Mouse (Mus musculus) 3134 (cell line): ENCODE results near the gene Tmem246.

ENCODE experiments used
- DNase-seq: peaks from one replicate; pipeline ENCODE4 v3.0.0-alpha.2; 2011; ENCODE audit warnings: low spot score; ENCODE audit not compliant: insufficient read length; ENCODE audit errors: extremely low read depth

Gene Tmem246

DNA sequence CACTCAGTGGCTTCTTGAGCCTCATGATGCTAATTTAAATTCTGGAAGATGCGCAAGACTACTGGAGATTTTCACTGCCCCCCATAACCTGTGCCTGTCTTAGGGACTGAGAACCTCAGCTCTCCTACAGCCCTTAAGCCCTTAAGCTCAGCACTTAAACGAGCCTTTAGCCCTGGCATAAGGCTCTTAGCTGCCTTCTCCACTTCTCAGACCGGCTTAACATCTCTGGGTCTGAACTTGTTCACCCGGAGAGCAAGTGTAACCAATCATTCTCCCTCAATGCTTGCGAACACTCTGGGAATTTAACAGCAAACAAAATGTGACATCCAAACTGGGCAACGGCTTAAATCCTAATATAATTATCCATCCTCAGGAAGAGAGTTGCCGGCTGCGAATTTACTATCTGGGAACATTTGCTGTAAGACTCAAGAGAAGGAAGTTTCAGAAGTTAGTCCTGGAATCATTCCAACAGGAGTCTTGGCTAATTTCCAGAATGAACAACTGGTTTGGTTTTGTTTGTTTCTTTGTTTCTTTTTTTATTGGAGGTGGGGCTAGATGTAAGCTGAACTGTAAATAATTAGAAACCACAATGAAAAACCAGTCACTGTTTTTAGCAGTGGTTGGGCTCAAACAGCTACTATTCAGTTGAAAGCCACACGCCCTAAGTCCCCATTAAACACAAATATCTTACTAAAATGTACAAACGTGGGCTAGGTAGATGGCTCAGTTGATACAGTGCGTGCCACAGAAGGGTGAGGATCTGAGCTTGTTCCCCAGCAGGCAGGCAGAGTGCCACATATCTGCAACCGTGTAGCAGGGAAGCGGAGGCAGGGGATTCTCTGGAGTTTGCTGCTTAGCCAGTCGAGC is 13.5 kb downstream of the Tmem246 start:
- no peak for DNase-seq

DNA sequence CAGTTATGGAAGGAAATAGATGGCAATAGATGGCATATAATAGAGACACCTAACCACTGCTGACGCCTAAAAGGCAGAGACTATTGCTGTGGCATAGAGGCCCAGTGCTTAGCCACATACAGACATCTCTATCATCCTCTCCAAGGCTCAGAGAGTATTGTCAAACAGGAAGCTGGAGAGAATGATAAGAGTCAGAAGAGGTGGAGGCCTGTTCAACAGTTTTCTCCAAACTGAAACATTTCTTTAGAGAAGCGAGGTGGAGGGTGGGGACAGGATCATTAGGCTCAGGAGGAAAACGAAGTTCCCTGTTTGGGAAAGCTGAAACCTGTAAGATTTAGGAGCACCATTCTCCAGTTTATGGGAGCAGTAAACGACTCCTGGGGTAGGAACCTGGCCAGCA is 16.4 kb downstream of the Tmem246 start:
- DNase-seq, result no peak

DNA sequence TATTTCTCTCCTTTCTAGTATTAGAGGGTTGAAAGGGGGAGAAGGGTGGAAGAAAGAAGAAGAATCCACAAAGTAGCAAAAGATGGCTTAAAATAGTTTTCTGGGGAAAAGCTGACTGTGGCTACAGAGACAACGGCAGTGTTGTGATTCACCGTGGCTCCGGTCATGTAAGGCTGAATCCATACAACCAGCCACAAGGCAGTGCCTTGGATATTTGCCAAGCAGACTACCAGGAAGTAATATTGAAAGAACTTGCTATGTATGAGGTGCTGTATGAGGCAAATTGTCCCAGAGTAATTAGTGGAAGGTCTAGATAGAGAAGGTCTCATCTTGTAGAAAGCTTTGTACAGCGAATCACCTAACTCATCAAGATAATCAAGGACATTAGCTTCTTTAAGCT is 25.5 kb downstream of the Tmem246 start:
- DNase-seq, result no peak

DNA sequence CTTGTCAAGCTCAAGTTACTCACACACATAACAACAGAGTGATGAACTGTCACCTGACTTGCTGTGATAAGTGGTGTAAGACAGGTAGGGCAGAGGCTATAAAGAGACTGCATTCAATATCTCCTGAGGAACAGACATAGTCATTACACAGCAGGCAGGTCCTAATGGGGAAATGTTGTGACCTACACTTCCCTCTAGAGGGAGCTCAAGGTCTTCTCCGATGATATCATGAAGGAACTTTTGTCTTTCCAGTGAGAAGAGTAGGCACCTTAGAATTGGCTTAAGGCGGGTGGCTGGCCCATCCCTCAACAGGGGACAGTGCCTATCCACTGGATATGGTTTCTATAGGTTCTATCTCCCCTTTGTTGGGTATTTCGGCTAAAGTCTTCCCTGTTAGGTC is 30.1 kb downstream of the Tmem246 start:
- DNase-seq, result no peak

DNA sequence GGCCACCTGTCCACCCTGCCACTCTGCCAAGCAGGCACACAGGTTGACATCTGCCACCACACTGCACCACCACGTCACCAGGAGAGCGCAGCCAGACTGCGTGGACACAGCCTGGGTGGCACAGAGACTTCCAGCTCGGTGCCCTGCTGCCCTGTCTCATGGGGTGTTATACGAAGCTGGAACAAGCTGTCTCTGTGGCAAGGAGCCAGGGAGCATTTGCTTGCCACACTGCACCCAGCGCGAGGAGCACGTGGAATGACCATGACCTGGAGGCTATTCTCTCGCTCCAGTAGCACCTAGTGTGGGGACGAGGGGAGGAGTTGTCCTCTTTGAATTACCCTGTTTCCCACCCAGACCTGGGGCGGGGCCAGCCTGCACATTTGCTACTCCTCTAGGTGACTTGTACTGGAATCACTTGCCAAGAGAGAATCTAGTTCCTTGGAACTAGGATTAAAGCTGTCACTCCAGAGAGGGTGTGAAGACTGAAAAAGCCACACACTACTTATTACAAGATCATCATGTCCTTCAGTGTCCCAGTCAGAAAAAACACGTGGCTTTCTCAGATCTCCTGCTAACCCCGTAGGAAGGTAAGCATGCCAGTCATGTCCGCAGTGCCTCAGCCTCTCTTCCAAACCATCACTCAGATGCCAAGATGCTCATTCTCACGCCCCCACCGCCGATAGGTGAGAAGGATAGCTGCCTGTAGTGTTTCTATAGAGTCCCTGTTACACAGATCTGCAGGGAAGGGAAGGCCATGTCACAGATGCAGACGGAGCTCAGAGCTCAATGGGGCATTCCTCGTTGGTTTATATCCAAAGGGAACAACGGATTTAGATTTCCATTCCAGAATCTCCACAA is 37.5 kb downstream of the Tmem246 start:
- peak; percentile 16 for DNase-seq

DNA sequence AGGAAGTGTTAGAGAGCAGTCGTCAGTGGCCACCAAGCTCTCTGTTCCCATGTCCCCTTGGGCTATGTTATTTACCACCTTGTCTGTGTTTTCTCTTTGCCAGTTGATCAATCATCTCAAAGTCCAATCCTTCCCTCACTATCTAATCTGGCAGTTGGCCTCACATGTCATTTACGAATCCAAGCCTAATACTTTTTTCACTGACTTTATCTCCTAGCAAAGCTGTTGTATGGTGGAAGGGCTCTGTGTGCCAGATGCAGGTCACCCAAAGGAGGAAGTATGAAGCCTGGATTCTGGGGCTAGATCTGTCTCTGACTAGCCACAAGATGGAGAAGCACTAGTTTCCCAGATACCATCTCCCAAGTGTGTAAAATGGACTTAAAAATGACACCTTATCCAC is 39.5 kb downstream of the Tmem246 start:
- DNase-seq, result no peak

DNA sequence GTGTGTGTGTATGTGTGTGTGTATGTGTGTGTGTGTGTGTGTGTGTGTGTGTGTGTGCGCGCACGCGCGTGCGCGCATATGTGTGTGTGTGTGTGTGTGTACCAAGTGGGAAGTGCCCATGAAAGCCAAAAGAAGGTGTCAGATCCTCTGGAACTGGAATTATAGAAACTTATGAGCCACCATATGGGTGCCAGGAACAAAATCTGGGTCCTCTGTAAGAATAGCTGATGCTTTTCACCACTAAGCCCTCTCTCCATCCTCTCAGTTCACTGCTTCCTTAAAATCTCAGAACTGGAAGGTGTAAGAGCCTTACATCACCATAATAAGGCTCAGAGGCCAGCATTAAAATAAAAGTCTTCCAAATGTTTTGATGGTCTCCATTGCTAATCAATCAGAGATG is 40.3 kb downstream of the Tmem246 start:
- DNase-seq, result no peak

DNA sequence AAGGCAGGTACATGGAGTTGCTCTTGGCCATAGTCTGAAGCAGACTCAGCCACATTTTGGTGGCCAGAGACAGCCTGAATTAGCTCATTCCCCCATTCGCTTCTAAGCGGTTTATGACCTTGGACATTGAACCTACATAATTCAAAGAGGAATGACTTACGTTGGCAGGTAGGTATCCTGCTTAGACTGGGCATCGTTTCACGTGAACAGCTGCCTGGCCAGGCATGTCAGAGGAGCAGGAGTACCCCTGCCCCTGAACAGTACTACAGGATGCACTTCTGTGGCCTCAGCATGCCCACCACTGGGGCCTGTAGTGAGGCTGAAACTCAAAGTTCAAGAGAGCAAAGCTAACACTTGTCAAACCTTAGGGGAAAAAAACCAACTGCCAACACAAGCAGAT is 44.3 kb downstream of the Tmem246 start:
- no peak for DNase-seq

DNA sequence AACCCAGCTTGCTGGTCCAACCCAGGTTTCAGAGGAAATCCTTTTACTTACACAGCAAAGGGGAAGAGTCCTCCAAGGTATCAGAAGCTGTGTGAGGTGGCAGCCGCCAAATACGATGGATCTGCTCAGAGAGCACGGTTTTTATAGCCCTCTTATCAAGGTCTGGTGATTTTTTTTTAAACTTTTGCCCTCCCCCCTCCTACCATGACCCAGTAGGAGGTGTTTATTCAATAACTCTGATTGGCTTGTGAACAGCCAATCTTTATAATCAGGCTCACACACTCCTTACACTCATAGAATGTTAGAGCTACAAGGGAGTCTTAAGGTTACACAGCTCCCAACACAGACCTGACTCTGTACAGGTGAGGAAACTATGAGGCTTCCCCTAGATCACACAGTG is 48.3 kb downstream of the Tmem246 start, which contains the start of gene Aldob:
Aldob (minus strand) TSS at position 164 of the 400 bp plus-strand sequence.
- DNase-seq, result no peak

DNA sequence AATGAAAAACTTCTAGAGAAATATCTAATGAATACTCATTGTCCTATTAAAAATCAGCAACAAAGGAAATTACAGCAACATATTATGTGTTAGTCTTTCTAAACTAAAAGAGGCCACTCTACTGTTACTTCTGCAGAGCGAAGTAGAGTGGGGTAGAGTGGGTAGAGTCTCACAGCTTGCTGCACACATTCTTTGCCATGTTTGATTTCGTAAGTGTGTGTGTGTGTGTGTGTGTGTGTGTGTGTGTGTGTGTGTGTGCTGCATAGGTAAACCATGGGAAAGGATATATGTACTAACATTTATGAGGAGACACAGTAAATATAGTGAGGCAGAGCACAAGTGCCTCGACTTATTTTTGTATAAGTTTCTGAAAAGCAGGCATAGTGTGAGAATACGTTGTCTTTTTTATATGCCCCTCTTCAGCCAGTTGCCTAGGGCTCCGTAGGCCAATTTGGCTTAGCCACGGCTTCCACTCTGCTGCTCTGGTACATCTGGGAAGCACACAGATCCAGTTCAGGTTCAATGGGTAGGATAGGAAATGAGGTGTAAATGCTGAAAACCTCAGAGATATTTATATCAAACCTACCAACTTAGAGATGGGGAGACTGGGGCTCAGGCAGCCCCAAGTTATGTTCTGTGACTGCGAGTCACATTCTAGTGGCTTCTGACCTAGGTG is 50.0 kb downstream of the Tmem246 start:
- DNase-seq, result no peak

DNA sequence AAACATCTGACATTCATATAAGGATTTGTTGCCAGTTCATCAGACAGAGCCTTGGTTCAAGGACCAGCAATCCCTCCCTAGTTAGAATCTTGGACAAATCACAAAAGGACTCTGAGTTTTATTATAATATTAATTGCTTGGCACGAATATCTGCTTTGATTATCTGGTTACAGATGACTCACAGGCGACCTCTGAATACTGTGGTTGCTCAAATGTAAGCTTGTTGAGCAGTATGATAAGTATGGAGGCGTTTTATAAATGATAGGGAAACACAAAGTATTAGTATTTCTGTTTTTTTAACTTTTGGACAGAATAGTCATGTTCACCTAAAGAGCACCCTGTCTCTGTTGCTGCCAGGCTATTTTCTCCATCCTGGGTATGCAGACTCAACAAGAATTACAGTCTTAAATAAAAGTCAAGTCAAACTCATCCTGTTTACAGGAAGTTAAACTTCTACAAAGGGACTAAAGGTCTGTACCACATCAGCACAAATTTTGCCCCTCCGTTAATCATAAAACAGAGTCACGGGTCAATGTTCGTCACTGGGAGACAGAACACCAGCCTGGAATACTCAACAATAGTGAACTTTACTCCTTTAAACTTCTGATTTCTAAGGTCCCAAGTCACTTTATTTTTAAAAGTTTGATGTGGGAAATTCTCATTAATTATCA is 50.7 kb downstream of the Tmem246 start:
- no peak for DNase-seq

DNA sequence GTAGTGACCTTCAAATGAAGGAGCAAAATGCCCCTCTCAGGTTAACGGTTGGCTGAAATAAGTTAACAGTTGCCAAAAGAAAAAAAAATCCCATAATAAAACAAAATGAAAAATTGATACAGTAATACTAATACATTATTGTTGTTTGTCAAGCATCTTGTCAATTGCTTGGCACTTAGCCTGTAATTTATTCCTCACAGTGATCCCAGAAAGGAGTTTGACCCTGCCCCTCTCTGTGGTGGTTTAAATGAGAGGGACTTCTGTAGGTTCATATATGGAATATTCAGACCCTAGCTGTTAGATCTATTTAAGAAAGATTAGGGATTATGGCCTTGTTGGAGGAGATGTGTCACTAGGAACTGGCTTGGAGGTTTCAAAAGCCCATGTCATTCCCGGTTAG is 51.6 kb downstream of the Tmem246 start:
- no peak for DNase-seq

DNA sequence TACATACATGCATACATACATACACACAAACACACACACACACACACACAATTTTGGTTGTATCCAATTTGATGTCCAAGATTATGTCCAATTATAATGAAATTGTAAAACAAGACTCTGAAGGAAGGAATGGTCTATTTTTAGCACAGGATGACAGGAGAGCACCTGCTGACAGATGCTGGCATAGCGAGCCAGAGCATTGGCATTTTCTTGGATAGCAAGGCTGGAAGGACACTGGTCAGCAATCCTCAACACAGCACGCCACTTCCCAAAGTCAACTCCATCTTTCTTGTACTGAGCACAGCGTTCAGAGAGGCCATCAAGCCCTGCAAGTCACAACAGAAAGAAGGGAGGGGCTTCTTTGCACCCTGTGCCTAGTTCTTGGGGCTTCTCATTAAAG is 56.7 kb downstream of the Tmem246 start:
- no peak for DNase-seq

DNA sequence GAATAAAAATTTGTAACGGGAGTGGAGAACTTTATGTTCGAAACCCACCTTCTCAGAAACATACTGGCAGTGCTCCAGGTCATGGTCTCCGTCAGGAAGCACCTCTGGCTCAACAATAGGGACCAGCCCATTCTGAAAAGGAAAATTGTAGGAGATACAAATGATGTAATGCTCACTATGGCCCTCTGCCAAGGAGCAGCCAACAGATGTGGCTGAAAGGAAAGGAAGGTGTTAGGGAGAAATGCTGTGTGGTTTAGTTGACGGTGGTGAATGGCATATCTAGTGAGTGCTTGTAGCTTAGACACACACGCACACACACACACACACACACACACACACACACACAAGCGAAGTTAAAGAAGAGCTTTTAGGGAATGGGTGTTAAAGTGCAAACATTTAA is 58.0 kb downstream of the Tmem246 start:
- no peak for DNase-seq

DNA sequence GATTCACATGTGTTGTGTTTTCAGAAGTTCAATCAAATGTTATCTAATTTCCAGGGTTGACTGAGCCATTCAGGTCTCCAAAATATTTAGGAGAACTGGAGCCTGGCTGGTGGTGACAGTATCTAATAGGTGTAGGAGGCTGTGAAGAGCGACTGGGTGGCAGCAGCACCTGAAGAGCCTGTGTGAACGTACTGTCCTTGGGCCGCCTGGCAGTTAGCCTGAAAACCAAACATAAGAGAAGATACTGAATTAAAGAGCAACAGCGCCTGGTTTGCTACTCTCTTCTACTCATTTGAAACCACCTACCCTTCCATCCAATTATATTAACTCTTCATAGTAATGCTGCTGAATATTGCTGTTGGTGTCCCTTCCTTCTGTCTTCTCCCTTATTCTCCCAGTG is 61.0 kb downstream of the Tmem246 start:
- no peak for DNase-seq

DNA sequence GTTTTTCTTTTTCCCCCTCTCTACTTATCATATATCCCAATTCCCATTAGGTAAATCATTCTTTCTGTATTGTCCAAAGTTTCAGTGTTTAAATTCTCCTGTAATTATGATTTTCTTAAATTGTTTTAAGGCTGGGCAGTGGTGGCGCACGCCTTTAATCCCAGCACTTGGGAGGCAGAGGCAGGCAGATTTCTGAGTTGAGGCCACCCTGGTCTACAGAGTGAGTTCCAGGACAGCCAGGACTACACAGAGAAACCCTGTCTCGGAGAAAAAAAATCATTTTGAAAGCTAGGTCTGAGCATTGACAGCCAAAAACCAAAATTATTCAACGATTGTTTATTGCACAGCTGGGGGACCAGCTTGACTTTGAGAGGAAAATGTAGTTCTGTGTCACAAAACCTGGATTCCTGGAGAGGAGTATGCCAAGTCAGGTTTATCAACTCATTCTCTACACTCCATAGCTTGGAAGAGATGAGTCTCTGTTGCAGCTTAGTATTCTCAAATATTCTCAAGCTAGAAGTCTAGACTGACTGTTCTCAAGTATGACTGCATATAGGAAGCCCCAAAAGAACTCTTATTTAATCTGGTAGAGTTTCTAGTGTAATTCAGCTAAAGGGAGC is 61.9 kb downstream of the Tmem246 start:
- no peak for DNase-seq

DNA sequence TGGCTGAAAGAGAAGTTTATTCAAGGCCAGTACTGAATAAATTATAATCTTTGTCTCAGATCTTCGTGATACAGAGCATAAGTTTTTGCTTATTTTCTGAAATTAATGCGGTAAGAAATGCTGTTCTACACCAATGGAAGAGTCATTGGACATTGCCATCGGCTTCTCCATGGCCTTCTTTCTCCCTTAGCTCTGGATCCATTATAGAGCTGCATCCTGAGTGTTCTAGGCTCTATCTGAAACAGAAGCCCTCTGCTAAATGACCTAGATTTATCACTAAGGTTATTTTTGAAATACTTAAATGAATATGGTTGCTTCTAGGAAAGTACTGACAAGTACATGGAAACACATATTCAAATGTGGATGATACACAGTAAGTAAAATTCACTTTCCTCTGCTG is 62.6 kb downstream of the Tmem246 start:
- no peak for DNase-seq
